Mouse (Mus musculus): ENCODE measurements around the gene Nudcd3. TPM values are rescaled to one million over a fixed set of nuclear protein-coding genes. Genes with fewer than 3 reads are reported as not detected.

Gene Nudcd3
- polyA plus RNA-seq, 1 experiment = 26.2 TPM

DNA sequence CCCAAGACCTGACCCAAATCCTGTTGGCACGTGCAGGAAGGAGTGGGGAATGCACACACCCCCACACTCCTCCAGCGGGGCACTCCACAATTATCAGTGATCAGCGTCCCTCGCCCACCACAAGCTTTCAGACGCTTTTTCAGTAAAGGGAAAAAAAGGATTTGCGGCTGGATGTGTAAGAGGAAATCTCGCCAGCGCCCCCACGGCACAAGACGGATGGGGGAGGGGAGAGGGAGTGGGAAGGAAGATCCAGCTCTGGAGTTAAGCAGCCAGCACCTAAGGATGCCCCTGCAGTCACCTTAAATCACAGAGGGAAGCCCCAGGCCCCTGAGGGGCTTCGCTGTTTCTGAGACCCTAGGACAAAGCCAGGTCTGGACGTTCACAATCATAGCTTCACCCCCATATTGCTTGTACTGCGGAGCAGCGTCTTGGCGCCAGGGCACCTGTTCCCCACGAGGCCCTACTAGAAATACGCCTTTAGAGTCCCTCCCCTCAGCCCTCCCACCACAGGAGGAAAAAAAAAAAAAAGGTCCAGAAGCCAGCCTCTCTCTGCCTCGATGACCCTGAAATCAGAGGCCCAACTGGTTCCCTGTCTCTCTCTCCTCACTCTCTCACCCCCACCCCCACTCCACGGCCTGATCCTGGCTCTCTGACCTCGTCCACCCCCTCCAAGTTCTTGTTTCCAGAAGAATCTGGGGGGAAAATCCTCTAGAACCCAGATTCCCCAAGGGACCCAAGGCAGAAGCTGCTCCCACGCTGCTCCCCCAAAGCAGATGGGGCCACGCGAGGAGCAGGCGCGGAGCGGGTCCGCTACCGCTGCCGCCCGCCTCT is 135.8 kb downstream of the Nudcd3 start:
- Histone ChIP-seq H3K4me1 (ENCODE audit: control insufficient read depth, insufficient read depth, insufficient read length, low read length) (peaks cover 3% of the 10 kb centered on the region; the same call in 1 of the 2 replicates), H3K36me3 (ENCODE audit: control insufficient read depth, insufficient read depth, low read length) (no peaks in the 10 kb centered on the region), H3K4me3 (ENCODE audit: low read depth, low read length) (peak overlapping the region; percentile 57), H3K27me3 (ENCODE audit: control insufficient read depth, insufficient read depth, low read length) (peaks cover 49% of the 10 kb centered on the region), H3K27ac (ENCODE audit: insufficient read depth, low read depth, low read length) (no peak overlapping the region)
- whole genome bisulfite sequencing = 4% methylated on average over 30 of the region's 30 CpGs
- TF ChIP-seq POLR2A (IDR thresholded peaks at IDR 0.05; ENCODE audit: low read depth, low read length) (no peak), CTCF (IDR thresholded peaks at IDR 0.05; ENCODE audit: extremely low read depth, insufficient read length, insufficient replicate concordance, low read depth, low read length) (no peak)

DNA sequence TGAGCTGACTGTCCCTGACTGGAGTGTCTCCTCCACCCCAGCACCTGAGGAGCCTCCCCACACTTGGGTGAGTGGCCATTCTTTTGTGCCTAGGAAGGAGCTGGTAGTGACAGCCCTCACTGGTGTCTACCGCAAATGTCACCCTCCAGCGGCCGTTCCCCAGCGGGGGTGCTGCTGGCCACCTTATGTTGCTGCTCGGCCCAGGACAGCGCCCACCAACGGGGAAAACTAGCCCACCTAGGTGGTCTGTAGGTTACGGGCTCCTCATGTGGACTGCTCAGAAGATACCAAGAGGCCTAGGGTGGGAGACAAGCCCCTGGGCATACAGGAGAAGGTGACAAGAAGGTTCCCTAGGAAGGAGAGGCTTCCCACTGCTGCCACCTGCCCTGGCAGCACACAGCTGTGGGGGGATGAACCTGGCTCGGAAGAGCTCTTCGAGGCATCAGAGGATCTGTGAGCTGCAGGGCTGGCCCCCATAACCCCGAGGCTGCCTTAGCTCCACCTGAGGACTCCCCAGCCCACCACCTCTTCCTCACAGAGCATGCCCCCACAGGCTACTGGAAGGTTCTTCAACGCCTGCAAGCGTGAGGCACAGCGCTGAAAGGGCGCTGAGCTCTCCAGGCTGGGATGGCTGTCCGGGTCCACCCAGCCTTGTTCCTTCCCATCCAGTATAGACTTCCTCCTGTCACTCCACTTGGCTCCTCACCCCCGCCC is 136.6 kb downstream of the Nudcd3 start:
- Histone ChIP-seq H3K36me3 (ENCODE audit: control insufficient read depth, insufficient read depth, low read length) (no peaks in the 10 kb centered on the region), H3K27ac (ENCODE audit: insufficient read depth, low read depth, low read length) (no peak overlapping the region), H3K27me3 (ENCODE audit: control insufficient read depth, insufficient read depth, low read length) (peaks cover 44% of the 10 kb centered on the region), H3K4me1 (ENCODE audit: control insufficient read depth, insufficient read depth, insufficient read length, low read length) (peaks cover 3% of the 10 kb centered on the region; the same call in 1 of the 2 replicates), H3K4me3 (ENCODE audit: low read depth, low read length) (no peak overlapping the region)
- TF ChIP-seq POLR2A (IDR thresholded peaks at IDR 0.05; ENCODE audit: low read depth, low read length) = no peak
- TF ChIP-seq CTCF (IDR thresholded peaks at IDR 0.05; ENCODE audit: extremely low read depth, insufficient read length, insufficient replicate concordance, low read depth, low read length) = no peak
- WGBS = 45% methylated on average over 17 of the region's 17 CpGs

- no peak overlapping the region for H3K4me3 ChIP-seq (ENCODE audit: low read depth, low read length)
- H3K27me3 ChIP-seq (ENCODE audit: control insufficient read depth, insufficient read depth, low read length) = peaks cover 38% of the 10 kb centered on the region
- peaks cover 3% of the 10 kb centered on the region; the same call in 1 of the 2 replicates for H3K4me1 ChIP-seq (ENCODE audit: control insufficient read depth, insufficient read depth, insufficient read length, low read length)
- 80% methylated on average over 7 of the region's 7 CpGs for WGBS
- TF ChIP-seq CTCF (IDR thresholded peaks at IDR 0.05; ENCODE audit: extremely low read depth, insufficient read length, insufficient replicate concordance, low read depth, low read length) (no peak), POLR2A (IDR thresholded peaks at IDR 0.05; ENCODE audit: low read depth, low read length) (no peak)
- H3K27ac ChIP-seq (ENCODE audit: insufficient read depth, low read depth, low read length) = no peak overlapping the region
- H3K36me3 ChIP-seq (ENCODE audit: control insufficient read depth, insufficient read depth, low read length) = no peaks in the 10 kb centered on the region
Measured at GRCm38 (mm10) chr11:6063065-6063464, 137.2 kb downstream of the Nudcd3 start.

GRCm38 (mm10) chr11:6062329-6062728 is 137.9 kb downstream of the Nudcd3 start:
- Histone ChIP-seq H3K4me3 (ENCODE audit: low read depth, low read length) (no peak overlapping the region), H3K36me3 (ENCODE audit: control insufficient read depth, insufficient read depth, low read length) (no peaks in the 10 kb centered on the region), H3K4me1 (ENCODE audit: control insufficient read depth, insufficient read depth, insufficient read length, low read length) (peaks cover 3% of the 10 kb centered on the region; the same call in 1 of the 2 replicates), H3K27me3 (ENCODE audit: control insufficient read depth, insufficient read depth, low read length) (peaks cover 34% of the 10 kb centered on the region), H3K27ac (ENCODE audit: insufficient read depth, low read depth, low read length) (no peak overlapping the region)
- WGBS = 91% methylated on average over 11 of the region's 11 CpGs
- no peak for TF ChIP-seq POLR2A (IDR thresholded peaks at IDR 0.05; ENCODE audit: low read depth, low read length)
- no peak for TF ChIP-seq CTCF (IDR thresholded peaks at IDR 0.05; ENCODE audit: extremely low read depth, insufficient read length, insufficient replicate concordance, low read depth, low read length)

- no peak overlapping the region for H3K27ac ChIP-seq (ENCODE audit: insufficient read depth, low read depth, low read length)
- H3K27me3 ChIP-seq (ENCODE audit: control insufficient read depth, insufficient read depth, low read length) = peaks cover 30% of the 10 kb centered on the region
- WGBS = 73% methylated on average over 5 of the region's 5 CpGs
- H3K36me3 ChIP-seq (ENCODE audit: control insufficient read depth, insufficient read depth, low read length) = no peaks in the 10 kb centered on the region
- no peak overlapping the region for H3K4me3 ChIP-seq (ENCODE audit: low read depth, low read length)
- H3K4me1 ChIP-seq (ENCODE audit: control insufficient read depth, insufficient read depth, insufficient read length, low read length) = peaks cover 3% of the 10 kb centered on the region; the same call in 1 of the 2 replicates
- TF ChIP-seq POLR2A (IDR thresholded peaks at IDR 0.05; ENCODE audit: low read depth, low read length) = no peak
- TF ChIP-seq CTCF (IDR thresholded peaks at IDR 0.05; ENCODE audit: extremely low read depth, insufficient read length, insufficient replicate concordance, low read depth, low read length) = no peak
Measured at GRCm38 (mm10) chr11:6061891-6062290, 138.3 kb downstream of the Nudcd3 start.

GRCm38 (mm10) chr11:6059162-6059561 is 141.1 kb downstream of the Nudcd3 start:
- Histone ChIP-seq H3K27ac (ENCODE audit: insufficient read depth, low read depth, low read length) (no peak overlapping the region), H3K4me1 (ENCODE audit: control insufficient read depth, insufficient read depth, insufficient read length, low read length) (no peaks in the 10 kb centered on the region), H3K27me3 (ENCODE audit: control insufficient read depth, insufficient read depth, low read length) (peaks cover 7% of the 10 kb centered on the region; the same call in 1 of the 2 replicates), H3K4me3 (ENCODE audit: low read depth, low read length) (no peak overlapping the region), H3K36me3 (ENCODE audit: control insufficient read depth, insufficient read depth, low read length) (no peaks in the 10 kb centered on the region)
- TF ChIP-seq POLR2A (IDR thresholded peaks at IDR 0.05; ENCODE audit: low read depth, low read length) (no peak), CTCF (IDR thresholded peaks at IDR 0.05; ENCODE audit: extremely low read depth, insufficient read length, insufficient replicate concordance, low read depth, low read length) (no peak)
- 89% methylated on average over 10 of the region's 10 CpGs for WGBS

Other genes starting within 250 kb of the Nudcd3 start
- 56.2 and 84.5 TPM in 2 replicates for gene Ykt6, start 244.7 kb downstream of the Nudcd3 start, polyA plus RNA-seq (2012; rRNA removed)
- gene Camk2b, start 134.1 kb downstream of the Nudcd3 start, polyA plus RNA-seq (2012; rRNA removed) = 1.2 and 8.1 TPM in 2 replicates
- not detected in 2 replicates for gene A730071L15Rik, start 386 bp downstream of the Nudcd3 start, polyA plus RNA-seq (2012; rRNA removed)
- 161 and 819 TPM in 2 replicates for gene Npc1l1, start 29.7 kb upstream of the Nudcd3 start, polyA plus RNA-seq (2012; rRNA removed)
- 11.1 and 12.4 TPM in 2 replicates for gene Ddx56, start 67.4 kb upstream of the Nudcd3 start, polyA plus RNA-seq (2012; rRNA removed)
- 103 and 182 TPM in 2 replicates for gene Tmed4, start 74.5 kb upstream of the Nudcd3 start, polyA plus RNA-seq (2012; rRNA removed)
- gene Ogdh, start 91.2 kb upstream of the Nudcd3 start, polyA plus RNA-seq (2012; rRNA removed) = 164 and 346 TPM in 2 replicates
- gene Zmiz2, start 188.7 kb upstream of the Nudcd3 start, polyA plus RNA-seq (2012; rRNA removed) = 68.7 and 85.9 TPM in 2 replicates
- 275 and 276 TPM in 2 replicates for gene Ppia, start 215.0 kb upstream of the Nudcd3 start, polyA plus RNA-seq (2012; rRNA removed)
- 63.8 and 141 TPM in 2 replicates for gene H2afv, start 244.0 kb upstream of the Nudcd3 start, polyA plus RNA-seq (2012; rRNA removed)